Mouse (Mus musculus) gastrocnemius, postnatal 4 days (tissue): ENCODE results near the gene Ccdc34. TPM values are rescaled to one million over a fixed set of nuclear protein-coding genes. Genes with fewer than 3 reads are reported as not detected.
A peak's percentile ranks its signal among the peaks of the same experiment; 100 is the strongest.

Experiments used
- DNase-seq, 2 experiments: peaks; one replicate each; pipeline ENCODE4 v3.0.0; 2021 to 2022; ENCODE audit warnings: low spot score in 2 of 2, mixed read lengths in 2 of 2
- total RNA-seq, 2 experiments: library from RNA; stranded (reverse); gene quantifications; 2 replicates each; pipeline ENCODE4 v1.2.3; 2021

Ccdc34 gene
- total RNA-seq, 2 experiments from 2014 or later: 20.6 to 22.9 TPM

GRCm38 (mm10) chr2:110210508-110211496, 193.2 kb downstream of the Ccdc34 start:
- peak in 1 of 2 experiments; percentile 26 for DNase-seq

- DNase-seq: no peak
Observed at GRCm38 (mm10) chr2:110214278-110214677, 196.7 kb downstream of the Ccdc34 start.

GRCm38 (mm10) chr2:110214991-110215684, 197.5 kb downstream of the Ccdc34 start:
- DNase-seq: no peak

GRCm38 (mm10) chr2:110215685-110216058, 198.1 kb downstream of the Ccdc34 start:
- no peak for DNase-seq

GRCm38 (mm10) chr2:110220492-110220891, 202.9 kb downstream of the Ccdc34 start:
- DNase-seq: no peak

- no peak for DNase-seq
Observed at GRCm38 (mm10) chr2:110222793-110223192, 205.2 kb downstream of the Ccdc34 start.

Other genes with a start within 250 kb of the Ccdc34 start
- 10 to 100 TPM; 38.6 to 47.3 TPM for gene Lin7c, start 127.0 kb upstream of the Ccdc34 start, total RNA-seq
- 10 to 100 TPM; 33.2 to 36.3 TPM for gene Lgr4, start 100.2 kb upstream of the Ccdc34 start, total RNA-seq